Mouse (Mus musculus): ENCODE measurements at regions not wholly inside any gene's neighbourhood (a gene's known extent, or its start where the extent isn't known, plus 50 kb on each side); places are given as distances from the start of the nearest gene placed in this dataset.
"Not testable (repeated sequence)": the region's sequence is repeated elsewhere in the genome, so short reads cannot be mapped to it uniquely, and the experiment has no call there.

GRCm38 (mm10) chr6:68680792-68681110 is 1145.2 kb upstream of the Tacstd2 start:
- in situ Hi-C loops (cut with MboI; ENCODE audit: low pct_unique_long_range_greater_than_20kb in 1 of 2, low sequenced_read_pairs in 2 of 2, unreplicated experiment in 1 of 2) = not testable (repeated sequence)

GRCm38 (mm10) chr6:68680099-68680791 is 1144.6 kb upstream of the Tacstd2 start:
- in situ Hi-C loops (cut with MboI; ENCODE audit: low pct_unique_long_range_greater_than_20kb in 1 of 2, low sequenced_read_pairs in 2 of 2, unreplicated experiment in 1 of 2) = no loop called here

- in situ Hi-C loops (cut with MboI; ENCODE audit: low pct_unique_long_range_greater_than_20kb in 1 of 2, low sequenced_read_pairs in 2 of 2, unreplicated experiment in 1 of 2) = loop anchor here (25.0 kb wide), 1 partner anchor 244 kb away; no protein-coding TSS in a partner anchor
These were observed 1132.8 kb upstream of the Tacstd2 start for GRCm38 (mm10) chr6:68668433-68668832.

GRCm38 (mm10) chr6:68632309-68632708 is 1096.7 kb upstream of the Tacstd2 start:
- in situ Hi-C loops (cut with MboI; ENCODE audit: low pct_unique_long_range_greater_than_20kb in 1 of 2, low sequenced_read_pairs in 2 of 2, unreplicated experiment in 1 of 2) = not testable (repeated sequence)

- in situ Hi-C loops (cut with MboI; ENCODE audit: low pct_unique_long_range_greater_than_20kb in 1 of 2, low sequenced_read_pairs in 2 of 2, unreplicated experiment in 1 of 2) = no loop called here
These were observed 1096.2 kb upstream of the Tacstd2 start for GRCm38 (mm10) chr6:68631787-68632186.

- in situ Hi-C loops (cut with MboI; ENCODE audit: low pct_unique_long_range_greater_than_20kb in 1 of 2, low sequenced_read_pairs in 2 of 2, unreplicated experiment in 1 of 2) = no loop called here
These were observed 1070.4 kb upstream of the Tacstd2 start for GRCm38 (mm10) chr6:68606033-68606432.

Measured in mouse embryonic stem cell (cell line).